Comparison of ENCODE assay signal across 24 mouse cellular contexts in the genomic region with DNA sequence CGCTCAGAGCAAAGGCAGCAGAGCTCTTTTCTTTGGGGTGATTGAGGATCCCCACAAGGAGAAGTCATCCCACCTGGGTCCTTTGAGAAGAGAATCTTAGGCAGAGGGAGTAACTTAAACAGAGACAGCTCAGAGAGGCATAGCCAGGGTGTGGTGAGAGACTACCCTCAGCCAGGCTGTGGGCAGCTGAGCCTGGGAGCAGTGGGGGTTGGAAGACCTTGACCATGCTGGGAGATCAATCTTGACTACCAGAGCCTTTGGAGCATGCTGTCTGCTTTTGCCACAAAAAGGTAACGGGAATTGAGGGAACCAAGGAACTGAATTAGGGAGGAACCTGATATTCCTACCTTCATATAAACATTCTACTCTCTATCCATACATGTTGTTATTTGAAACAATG. TPM values are rescaled to one million over a fixed set of nuclear protein-coding genes. Genes with fewer than 3 reads are reported as not detected.
DNase-seq lines count a peak whose midpoint lies in the region; ATAC-seq lines count a peak whose summit lies in the region.
"Had no signal": no experiment of that assay in that cellular context is flagged by ENCODE, and none has a peak within 500 bp of the region (broad histone marks: within the 10 kb centered on the region; RNA-seq: fewer than 3 reads in every experiment).

No protein-coding gene starts in this region.

- H3K9me3 ChIP-seq in heart, embryonic 11.5 days (replicated peaks; ENCODE audit: control insufficient read depth, low read length): no peaks in the 10 kb centered on the region
- no peaks in the 10 kb centered on the region for H3K9me3 ChIP-seq in liver, embryonic 16.5 days (replicated peaks; ENCODE audit: control insufficient read depth, low read length)
- H3K9me3 ChIP-seq: embryonic facial prominence, embryonic 10.5 days; embryonic facial prominence, embryonic 12.5 days; forebrain, embryonic 13.5 days; forebrain, embryonic 15.5 days; G1E had no signal

- peak; percentile 56 for DNase-seq in heart, adult 11 months
- DNase-seq in liver: no peak
- peak; percentile 14 for DNase-seq in ovary, adult 18-20 months (ENCODE audit: low spot score)
- DNase-seq in ovary, postnatal 36 days (ENCODE audit: low spot score): no peak
- DNase-seq: adrenal gland, adult 8-10 months; adrenal gland, postnatal 14 days; adrenal gland, postnatal 36 days; B cell, adult 2 months; cerebellum, adult 11-12 months; cerebellum, adult 2 months; cerebellum, adult 9-10 months; cerebellum, postnatal 10 days; cerebellum, postnatal 25 days had no signal

- ATAC-seq in heart, embryonic 11.5 days (replicated peaks; ENCODE audit: insufficient number of reproducible peaks, low FRiP score, low TSS enrichment): no peak
- peak; percentile 53 for ATAC-seq in liver, embryonic 16.5 days (ENCODE audit: low read depth)
- ATAC-seq: activated CD4-positive, CD25-positive, alpha-beta regulatory T cell, adult 4 months; CD4-positive, CD25-positive, alpha-beta regulatory T cell, adult 4 months; forebrain, embryonic 13.5 days; forebrain, embryonic 15.5 days; Patski had no signal

- H3K9ac ChIP-seq in heart, embryonic 11.5 days (ENCODE audit: low read depth, low read length): no peak overlapping the region
- H3K9ac ChIP-seq in liver, embryonic 16.5 days (ENCODE audit: low read depth, low read length): no peak overlapping the region
- H3K9ac ChIP-seq: embryonic facial prominence, embryonic 12.5 days; forebrain, embryonic 13.5 days; forebrain, embryonic 15.5 days had no signal

- H3K4me2 ChIP-seq in heart, embryonic 11.5 days: no peak overlapping the region
- no peak overlapping the region for H3K4me2 ChIP-seq in liver, embryonic 16.5 days (ENCODE audit: low read depth, low read length)
- H3K4me2 ChIP-seq: embryonic facial prominence, embryonic 12.5 days; forebrain, embryonic 13.5 days; forebrain, embryonic 15.5 days had no signal

- no peaks in the 10 kb centered on the region for H3K27me3 ChIP-seq in heart, embryonic 11.5 days (ENCODE audit: control insufficient read depth, insufficient read depth, low read length)
- no peaks in the 10 kb centered on the region for H3K27me3 ChIP-seq in liver, embryonic 16.5 days (ENCODE audit: control insufficient read depth, insufficient read depth, low read depth, low read length)
- H3K27me3 ChIP-seq: CH12.LX; embryonic facial prominence, embryonic 12.5 days; forebrain, embryonic 13.5 days; forebrain, embryonic 15.5 days; Patski had no signal

- no peaks in the 10 kb centered on the region for H3K36me3 ChIP-seq in heart, embryonic 11.5 days (ENCODE audit: control insufficient read depth, insufficient read depth, low read length)
- H3K36me3 ChIP-seq in liver, embryonic 16.5 days (ENCODE audit: control insufficient read depth, insufficient read depth): no peaks in the 10 kb centered on the region
- H3K36me3 ChIP-seq: embryonic facial prominence, embryonic 10.5 days; embryonic facial prominence, embryonic 12.5 days; forebrain, embryonic 15.5 days; G1E had no signal

- no peak overlapping the region for H3K27ac ChIP-seq in heart, embryonic 11.5 days (ENCODE audit: low read depth, low read length)
- H3K27ac ChIP-seq in liver, embryonic 16.5 days (ENCODE audit: low read length): 0 out of 2 replicates have a peak overlapping the region, but pooled peaks have one; percentile 3
- H3K27ac ChIP-seq: embryonic facial prominence, embryonic 10.5 days; embryonic facial prominence, embryonic 12.5 days; forebrain, embryonic 13.5 days; forebrain, embryonic 15.5 days had no signal

- no peaks in the 10 kb centered on the region for H3K4me1 ChIP-seq in heart, embryonic 11.5 days (ENCODE audit: control insufficient read depth, insufficient read depth, low read length)
- H3K4me1 ChIP-seq in liver, embryonic 16.5 days (ENCODE audit: control insufficient read depth, low read depth, low read length): peaks cover 6% of the 10 kb centered on the region
- H3K4me1 ChIP-seq: embryonic facial prominence, embryonic 10.5 days; embryonic facial prominence, embryonic 12.5 days; forebrain, embryonic 13.5 days; forebrain, embryonic 15.5 days had no signal

- WGBS in heart, embryonic 11.5 days (ENCODE audit: insufficient replicate concordance): 83% methylated on average over 2 of the region's 2 CpGs
- WGBS in liver, embryonic 16.5 days (ENCODE audit: insufficient replicate concordance): 60% methylated on average over 2 of the region's 2 CpGs

- H3K4me3 ChIP-seq in heart, embryonic 11.5 days (ENCODE audit: low read depth, low read length): no peak overlapping the region
- H3K4me3 ChIP-seq in liver, embryonic 16.5 days (ENCODE audit: low read depth, low read length): no peak overlapping the region
- H3K4me3 ChIP-seq: embryonic facial prominence, embryonic 10.5 days; embryonic facial prominence, embryonic 12.5 days; forebrain, embryonic 13.5 days; forebrain, embryonic 15.5 days had no signal

RNA-seq across cellular contexts. Expression of a gene that starts 48.1 kb away (rescaled TPM):
- 35.4 and 42.6 TPM in 2 replicates for polyA plus RNA-seq in heart, embryonic 11.5 days (2014; fragmentation: Nextera tagmentation; extraction: Ambion mirVana)
- polyA plus RNA-seq in liver, embryonic 16.5 days (2015; fragmentation: Nextera tagmentation; extraction: Ambion mirVana): 14.5 and 19.4 TPM in 2 replicates

Comparison
In these comparisons a context has a peak if more than half of its experiments do, and no peak if none do; other contexts are left out.
1. DNase-seq: peak in heart, adult 11 months (single experiment) and ovary, adult 18-20 months (single experiment); none in liver (single experiment) and ovary, postnatal 36 days (single experiment).